ENCODE assay signal across 12 mouse cellular contexts in genomic region chr5:35397642-35398309, GRCm38 (mm10). TPM values are rescaled to one million over a fixed set of nuclear protein-coding genes. Genes with fewer than 3 reads are reported as not detected.
DNase-seq lines count a peak whose midpoint lies in the region; ATAC-seq lines count a peak whose summit lies in the region.
"Had no signal": no experiment of that assay in that cellular context is flagged by ENCODE, and none has a peak within 500 bp of the region (broad histone marks: within the 10 kb centered on the region; RNA-seq: fewer than 3 reads in every experiment).

No protein-coding gene starts in this region.

- H3K27me3 ChIP-seq in heart, embryonic 11.5 days (ENCODE audit: control insufficient read depth, insufficient read depth, low read length): peaks cover 96% of the 10 kb centered on the region
- H3K27me3 ChIP-seq in lung, embryonic 16.5 days (ENCODE audit: control insufficient read depth, insufficient read depth, low read depth, low read length): peaks cover 97% of the 10 kb centered on the region
- peaks cover 96% of the 10 kb centered on the region for H3K27me3 ChIP-seq in intestine, embryonic 16.5 days (replicated peaks; ENCODE audit: control insufficient read depth, insufficient read depth, low read length)

- no peaks in the 10 kb centered on the region; the same call in 1 of the 2 replicates for H3K4me1 ChIP-seq in heart, embryonic 11.5 days (ENCODE audit: control insufficient read depth, insufficient read depth, low read length)
- peaks cover 6% of the 10 kb centered on the region; the same call in 1 of the 2 replicates for H3K4me1 ChIP-seq in lung, embryonic 16.5 days (replicated peaks; ENCODE audit: control insufficient read depth, insufficient read depth, low read length)
- H3K4me1 ChIP-seq in intestine, embryonic 16.5 days (ENCODE audit: control insufficient read depth, insufficient read depth, low read length): 0 out of 2 replicates have a peak, but pooled peaks cover 6% of the 10 kb centered on the region

- H3K4me3 ChIP-seq in heart, embryonic 11.5 days (ENCODE audit: low read depth, low read length): peak overlapping the region; percentile 21
- 0 out of 2 replicates have a peak overlapping the region, but pooled peaks have one; percentile 8 for H3K4me3 ChIP-seq in lung, embryonic 16.5 days (ENCODE audit: low read length)
- 0 out of 2 replicates have a peak overlapping the region, but pooled peaks have one; percentile 7 for H3K4me3 ChIP-seq in intestine, embryonic 16.5 days (ENCODE audit: low read length)

- no peak overlapping the region for H3K9ac ChIP-seq in heart, embryonic 11.5 days (ENCODE audit: low read depth, low read length)
- H3K9ac ChIP-seq in lung, embryonic 16.5 days (ENCODE audit: low read length): no peak overlapping the region
- H3K9ac ChIP-seq in intestine, embryonic 16.5 days (ENCODE audit: low read depth, low read length): no peak overlapping the region

- WGBS in heart, embryonic 11.5 days (ENCODE audit: insufficient replicate concordance): 1% methylated on average over 38 of the region's 52 CpGs
- whole genome bisulfite sequencing in lung, embryonic 16.5 days: under 1% methylated on average over 42 of the region's 52 CpGs
- 1% methylated on average over 43 of the region's 52 CpGs for WGBS in intestine, embryonic 16.5 days

- no peak overlapping the region for H3K27ac ChIP-seq in heart, embryonic 11.5 days (ENCODE audit: low read depth, low read length)
- H3K27ac ChIP-seq in lung, embryonic 16.5 days (ENCODE audit: low read length): no peak overlapping the region
- H3K27ac ChIP-seq in intestine, embryonic 16.5 days (ENCODE audit: low read length): no peak overlapping the region

- no peak for DNase-seq in heart, adult 18-20 months
- no peak for DNase-seq in lung, adult 18-20 months
- peak; percentile 58 for DNase-seq in retina, postnatal 1 day
- no peak for DNase-seq in layer of hippocampus, adult 8-10 months (ENCODE audit: low spot score in 2 of 2)
- no peak for DNase-seq in layer of hippocampus, adult 18-20 months (ENCODE audit: low spot score in 2 of 2)
- DNase-seq: heart, postnatal 10 days; layer of hippocampus, adult 9-11 months had no signal

- peak overlapping the region; percentile 22; the same call in 1 of the 2 replicates for H3K4me2 ChIP-seq in heart, embryonic 11.5 days
- H3K4me2 ChIP-seq in lung, embryonic 16.5 days (ENCODE audit: low read depth, low read length): 0 out of 2 replicates have a peak overlapping the region, but pooled peaks have one; percentile 8
- H3K4me2 ChIP-seq in intestine, embryonic 16.5 days (ENCODE audit: low read depth, low read length): no peak overlapping the region

- ATAC-seq in heart, embryonic 11.5 days (replicated peaks; ENCODE audit: insufficient number of reproducible peaks, low FRiP score, low TSS enrichment): no peak
- ATAC-seq in lung, embryonic 16.5 days (ENCODE audit: low read depth): no peak
- ATAC-seq in intestine, embryonic 16.5 days: no peak
- ATAC-seq: activated CD4-positive, CD25-positive, alpha-beta regulatory T cell, adult 4 months had no signal

- H3K36me3 ChIP-seq in heart, embryonic 11.5 days (ENCODE audit: control insufficient read depth, insufficient read depth, low read length): no peaks in the 10 kb centered on the region
- no peaks in the 10 kb centered on the region for H3K36me3 ChIP-seq in lung, embryonic 16.5 days (ENCODE audit: control insufficient read depth, insufficient read depth, low read length)
- no peaks in the 10 kb centered on the region for H3K36me3 ChIP-seq in intestine, embryonic 16.5 days (ENCODE audit: control insufficient read depth, insufficient read depth, low read length)

- H3K9me3 ChIP-seq in heart, embryonic 11.5 days (replicated peaks; ENCODE audit: control insufficient read depth, low read length): no peaks in the 10 kb centered on the region
- H3K9me3 ChIP-seq in lung, embryonic 16.5 days (ENCODE audit: control insufficient read depth, low read length): no peaks in the 10 kb centered on the region
- no peaks in the 10 kb centered on the region for H3K9me3 ChIP-seq in intestine, embryonic 16.5 days (ENCODE audit: control insufficient read depth, low read length)

RNA-seq across cellular contexts. Expression of gene Hmx1, which starts 8.9 kb away (rescaled TPM):
- polyA plus RNA-seq in heart, embryonic 11.5 days (2014; fragmentation: Nextera tagmentation; extraction: Ambion mirVana): not detected in 2 replicates
- not detected for total RNA-seq in heart, adult 18-20 months (2021)
- not detected in 2 replicates for polyA plus RNA-seq in lung, embryonic 16.5 days (2015; fragmentation: Nextera tagmentation; extraction: Ambion mirVana)
- polyA plus RNA-seq in intestine, embryonic 16.5 days (2015; fragmentation: Nextera tagmentation; extraction: Ambion mirVana): not detected in 2 replicates
- not detected for total RNA-seq in layer of hippocampus, adult 8-10 months (2022)
- not detected for total RNA-seq in layer of hippocampus, adult 18-20 months (2021)
- total RNA-seq: heart, postnatal 10 days had no signal
- polyA plus RNA-seq: activated CD4-positive, CD25-positive, alpha-beta regulatory T cell, adult 4 months; liver, embryonic 16.5 days had no signal
